Mouse (Mus musculus): ENCODE results near the gene Pon3. TPM values are rescaled to one million over a fixed set of nuclear protein-coding genes. Genes with fewer than 3 reads are reported as not detected.
A peak's percentile ranks its signal among the peaks of the same experiment; 100 is the strongest.

Pon3 gene
- polyA plus RNA-seq, 1 experiment from 2014 or later = 7.9 TPM

GRCm38 (mm10) chr6:5190761-5191160 is 65.3 kb downstream of the Pon3 start:
- 90% methylated on average over 4 of the region's 4 CpGs for WGBS
- Histone ChIP-seq H3K27ac (no peak overlapping the region), H3K36me3 (no peaks in the 10 kb centered on the region), H3K4me1 (peaks cover 31% of the 10 kb centered on the region), H3K4me3 (no peak overlapping the region), H3K27me3 (ENCODE audit: low read depth, poor library complexity, severe bottlenecking) (peaks cover 3% of the 10 kb centered on the region; the same call in 1 of the 2 replicates), H3K9me3 (replicated peaks) (no peaks in the 10 kb centered on the region)
- no peak for DNase-seq (ENCODE audit: low spot score)

DNA sequence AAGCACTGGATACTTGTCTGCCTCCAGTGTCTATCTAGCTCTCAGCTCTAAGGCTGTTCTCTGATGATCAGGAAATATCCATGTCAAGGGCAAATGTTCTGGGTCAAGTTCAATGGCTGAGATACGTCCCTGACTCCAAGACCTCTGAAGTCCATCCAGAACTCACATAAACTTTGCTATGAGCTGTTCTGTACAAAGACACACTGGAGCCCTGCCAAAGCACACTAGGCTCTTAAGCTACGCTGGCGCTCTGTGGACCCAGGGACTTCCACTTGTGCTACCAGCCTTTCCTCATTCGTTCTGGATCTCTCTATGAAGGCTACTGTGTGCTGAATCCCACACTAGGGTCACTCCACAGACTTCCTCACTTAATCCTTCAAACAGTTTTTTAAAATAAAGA is 66.6 kb downstream of the Pon3 start:
- 91% methylated on average over 4 of the region's 4 CpGs for WGBS
- no peaks in the 10 kb centered on the region for H3K9me3 ChIP-seq (replicated peaks)
- H3K4me3 ChIP-seq = no peak overlapping the region
- H3K27ac ChIP-seq = no peak overlapping the region
- H3K27me3 ChIP-seq (ENCODE audit: low read depth, poor library complexity, severe bottlenecking) = no peaks in the 10 kb centered on the region
- no peak for DNase-seq (ENCODE audit: low spot score)
- no peaks in the 10 kb centered on the region for H3K36me3 ChIP-seq
- H3K4me1 ChIP-seq = peaks cover 31% of the 10 kb centered on the region

GRCm38 (mm10) chr6:5188938-5189337 is 67.1 kb downstream of the Pon3 start:
- 84% methylated on average over 6 of the region's 6 CpGs for WGBS
- DNase-seq (ENCODE audit: low spot score) = no peak
- H3K36me3 ChIP-seq = no peaks in the 10 kb centered on the region
- no peaks in the 10 kb centered on the region for H3K27me3 ChIP-seq (ENCODE audit: low read depth, poor library complexity, severe bottlenecking)
- peaks cover 28% of the 10 kb centered on the region for H3K4me1 ChIP-seq
- H3K4me3 ChIP-seq = no peak overlapping the region
- H3K27ac ChIP-seq = no peak overlapping the region
- no peaks in the 10 kb centered on the region for H3K9me3 ChIP-seq (replicated peaks)

- H3K4me3 ChIP-seq = no peak overlapping the region
- no peaks in the 10 kb centered on the region for H3K27me3 ChIP-seq (ENCODE audit: low read depth, poor library complexity, severe bottlenecking)
- no peaks in the 10 kb centered on the region for H3K36me3 ChIP-seq
- WGBS = 88% methylated on average over 5 of the region's 5 CpGs
- H3K9me3 ChIP-seq (replicated peaks) = no peaks in the 10 kb centered on the region
- DNase-seq (ENCODE audit: low spot score) = no peak
- H3K27ac ChIP-seq = no peak overlapping the region
- peaks cover 22% of the 10 kb centered on the region for H3K4me1 ChIP-seq
Observed at GRCm38 (mm10) chr6:5188036-5188435, 68.0 kb downstream of the Pon3 start.

- DNase-seq (ENCODE audit: low spot score) = no peak
- Histone ChIP-seq H3K36me3 (no peaks in the 10 kb centered on the region), H3K4me1 (peaks cover 22% of the 10 kb centered on the region), H3K4me3 (no peak overlapping the region), H3K9me3 (replicated peaks) (no peaks in the 10 kb centered on the region), H3K27me3 (ENCODE audit: low read depth, poor library complexity, severe bottlenecking) (no peaks in the 10 kb centered on the region), H3K27ac (no peak overlapping the region)
- 88% methylated on average over 6 of the region's 6 CpGs for WGBS
Observed at GRCm38 (mm10) chr6:5187586-5187985, 68.5 kb downstream of the Pon3 start.

GRCm38 (mm10) chr6:5186229-5186950 is 69.7 kb downstream of the Pon3 start:
- H3K4me3 ChIP-seq = no peak overlapping the region
- peaks cover 22% of the 10 kb centered on the region for H3K4me1 ChIP-seq
- no peaks in the 10 kb centered on the region for H3K36me3 ChIP-seq
- WGBS = 67% methylated on average over 7 of the region's 7 CpGs
- H3K9me3 ChIP-seq (replicated peaks) = no peaks in the 10 kb centered on the region
- DNase-seq (ENCODE audit: low spot score) = no peak
- no peak overlapping the region for H3K27ac ChIP-seq
- H3K27me3 ChIP-seq (ENCODE audit: low read depth, poor library complexity, severe bottlenecking) = no peaks in the 10 kb centered on the region

DNA sequence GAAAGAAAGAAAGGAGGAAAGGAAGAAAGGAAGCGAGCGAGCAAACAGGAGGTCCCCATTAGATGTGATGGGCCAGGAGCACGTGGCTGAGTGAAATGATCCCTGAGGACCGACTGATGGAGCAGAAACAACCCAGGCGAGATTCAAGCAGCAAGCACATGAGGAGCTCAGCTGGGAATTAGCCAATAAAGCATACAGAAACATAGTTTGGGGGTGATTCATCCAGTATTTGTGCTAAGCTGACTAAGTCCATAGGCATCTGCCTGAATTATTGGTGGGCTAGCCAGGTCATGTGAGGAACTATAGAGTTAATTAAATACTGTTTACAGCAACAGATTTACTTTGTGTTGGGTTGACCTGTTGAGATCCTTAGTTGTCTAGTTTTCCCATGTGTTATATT is 75.4 kb downstream of the Pon3 start:
- Histone ChIP-seq H3K4me3 (no peak overlapping the region), H3K9me3 (replicated peaks) (no peaks in the 10 kb centered on the region), H3K36me3 (no peaks in the 10 kb centered on the region), H3K4me1 (peaks cover 25% of the 10 kb centered on the region), H3K27me3 (ENCODE audit: low read depth, poor library complexity, severe bottlenecking) (no peaks in the 10 kb centered on the region), H3K27ac (no peak overlapping the region)
- 94% methylated on average over 5 of the region's 5 CpGs for WGBS
- DNase-seq (ENCODE audit: low spot score) = no peak

GRCm38 (mm10) chr6:5179189-5179588 is 76.9 kb downstream of the Pon3 start:
- no peak overlapping the region for H3K4me3 ChIP-seq
- H3K36me3 ChIP-seq = no peaks in the 10 kb centered on the region
- DNase-seq (ENCODE audit: low spot score) = no peak
- peak overlapping the region; percentile 75; the same call in 1 of the 2 replicates for H3K27ac ChIP-seq
- H3K27me3 ChIP-seq (ENCODE audit: low read depth, poor library complexity, severe bottlenecking) = no peaks in the 10 kb centered on the region
- H3K9me3 ChIP-seq (replicated peaks) = no peaks in the 10 kb centered on the region
- peaks cover 28% of the 10 kb centered on the region for H3K4me1 ChIP-seq
- 57% methylated on average over 6 of the region's 6 CpGs for WGBS

GRCm38 (mm10) chr6:5177967-5178891 is 77.9 kb downstream of the Pon3 start:
- H3K27ac ChIP-seq = peak overlapping the region; percentile 75
- no peaks in the 10 kb centered on the region for H3K9me3 ChIP-seq (replicated peaks)
- no peaks in the 10 kb centered on the region for H3K27me3 ChIP-seq (ENCODE audit: low read depth, poor library complexity, severe bottlenecking)
- H3K4me3 ChIP-seq = peak overlapping the region; percentile 19; the same call in 1 of the 2 replicates
- DNase-seq (ENCODE audit: low spot score) = no peak
- WGBS = 64% methylated on average over 19 of the region's 19 CpGs
- H3K4me1 ChIP-seq = peaks cover 31% of the 10 kb centered on the region
- no peaks in the 10 kb centered on the region for H3K36me3 ChIP-seq

GRCm38 (mm10) chr6:5174179-5174812 is 81.8 kb downstream of the Pon3 start:
- H3K4me3 ChIP-seq = no peak overlapping the region

GRCm38 (mm10) chr6:5172571-5172970 is 83.5 kb downstream of the Pon3 start:
- Histone ChIP-seq H3K27me3 (ENCODE audit: low read depth, poor library complexity, severe bottlenecking) (no peaks in the 10 kb centered on the region), H3K4me3 (no peak overlapping the region), H3K36me3 (no peaks in the 10 kb centered on the region), H3K4me1 (peaks cover 15% of the 10 kb centered on the region), H3K27ac (peak overlapping the region; percentile 53; the same call in 1 of the 2 replicates), H3K9me3 (replicated peaks) (no peaks in the 10 kb centered on the region)
- DNase-seq (ENCODE audit: low spot score) = no peak
- 81% methylated on average over 9 of the region's 9 CpGs for WGBS

More at GRCm38 (mm10) chr6:5174179-5174812, 81.8 kb downstream of the Pon3 start:
- Histone ChIP-seq H3K27me3 (ENCODE audit: low read depth, poor library complexity, severe bottlenecking) (no peaks in the 10 kb centered on the region), H3K4me1 (peaks cover 30% of the 10 kb centered on the region), H3K27ac (no peak overlapping the region), H3K9me3 (replicated peaks) (no peaks in the 10 kb centered on the region), H3K36me3 (no peaks in the 10 kb centered on the region)
- no peak for DNase-seq (ENCODE audit: low spot score)
- WGBS = 87% methylated on average over 10 of the region's 10 CpGs

GRCm38 (mm10) chr6:5171418-5171817 is 84.7 kb downstream of the Pon3 start:
- no peak for DNase-seq (ENCODE audit: low spot score)
- no peaks in the 10 kb centered on the region for H3K27me3 ChIP-seq (ENCODE audit: low read depth, poor library complexity, severe bottlenecking)
- peak overlapping the region; percentile 42; the same call in 1 of the 2 replicates for H3K27ac ChIP-seq
- H3K9me3 ChIP-seq (replicated peaks) = no peaks in the 10 kb centered on the region
- 82% methylated on average over 4 of the region's 4 CpGs for WGBS
- H3K4me3 ChIP-seq = no peak overlapping the region
- H3K36me3 ChIP-seq = no peaks in the 10 kb centered on the region
- H3K4me1 ChIP-seq = peaks cover 15% of the 10 kb centered on the region

All from limb, embryonic 10.5 days (tissue).